Mouse (Mus musculus): ENCODE measurements around the gene Rsbn1l. TPM values are rescaled to one million over a fixed set of nuclear protein-coding genes. Genes with fewer than 3 reads are reported as not detected.

Gene Rsbn1l
- polyA plus RNA-seq (2015; fragmentation: Nextera tagmentation; extraction: Ambion mirVana) = 3.7 and 5.5 TPM in 2 replicates

DNA sequence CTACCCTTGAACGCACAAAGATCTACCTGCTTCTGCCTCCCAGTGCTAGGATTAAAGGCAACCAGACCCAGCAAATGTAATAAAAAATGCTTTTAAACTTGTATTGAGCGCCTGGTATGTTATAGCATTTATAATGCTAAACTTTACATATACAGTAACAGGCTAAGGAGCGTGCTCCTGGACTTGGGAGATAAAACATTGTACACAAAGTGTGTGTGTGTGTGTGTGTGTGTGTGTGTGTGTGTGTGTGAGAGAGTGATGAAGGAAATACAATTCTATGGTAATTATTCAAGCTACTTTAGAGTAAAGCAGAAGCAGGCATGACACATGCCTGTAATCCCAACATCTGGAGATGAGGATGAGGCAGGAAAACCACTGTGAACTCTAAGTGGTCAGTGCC, at the start of gene Rsbn1l:
Rsbn1l (minus strand) TSS at position 101 of the 400 bp plus-strand sequence.
- Histone ChIP-seq H3K27me3 (ENCODE audit: insufficient read depth, low read length) (no peaks in the 10 kb centered on the region), H3K36me3 (replicated peaks; ENCODE audit: insufficient read depth, low read length) (no peaks in the 10 kb centered on the region), H3K27ac (ENCODE audit: low read depth) (peak within 1 kb of the TSS; percentile 53), H3K4me2 (ENCODE audit: low read depth, low read length) (peak within 1 kb of the TSS; percentile 63), H3K9me3 (ENCODE audit: low read length) (no peaks in the 10 kb centered on the region), H3K4me1 (ENCODE audit: insufficient read depth) (peaks cover 13% of the 10 kb centered on the region; the same call in 1 of the 2 replicates), H3K9ac (replicated peaks) (0 out of 2 replicates have a peak within 1 kb of the TSS, but pooled peaks have one; percentile 45), H3K4me3 (ENCODE audit: low read depth, low read length) (peak within 1 kb of the TSS; percentile 23)
- DNase-seq (no peak), ATAC-seq (no peak)
- WGBS (ENCODE audit: insufficient replicate concordance) = 82% methylated on average over 3 of the region's 3 CpGs
- no peak for TF ChIP-seq EP300 (IDR thresholded peaks at IDR 0.05; ENCODE audit: low read depth)
- TF ChIP-seq CTCF (IDR thresholded peaks at IDR 0.05; ENCODE audit: low read depth) = no peak

DNA sequence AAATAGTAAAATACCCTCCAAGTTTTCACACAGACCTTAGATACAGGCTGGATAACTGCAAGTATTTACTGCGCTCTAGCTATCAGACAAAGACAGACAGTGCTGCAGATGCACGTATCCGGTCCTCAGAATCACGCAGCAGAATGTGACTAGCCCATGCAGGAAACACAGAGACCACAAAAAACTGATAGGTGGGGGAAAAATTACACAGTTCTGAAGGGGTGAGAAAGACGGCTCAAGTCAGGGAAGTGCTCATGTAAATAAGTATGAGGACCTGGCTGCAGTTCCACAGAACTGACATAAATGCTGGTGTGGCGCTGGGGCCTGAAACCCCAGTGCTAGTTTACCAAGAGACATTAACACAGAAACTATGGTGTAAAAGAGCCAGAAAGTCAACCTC, 46.5 kb upstream of the Rsbn1l start:
- Histone ChIP-seq H3K9me3 (ENCODE audit: low read length) (no peaks in the 10 kb centered on the region), H3K36me3 (replicated peaks; ENCODE audit: insufficient read depth, low read length) (peaks cover 46% of the 10 kb centered on the region), H3K4me3 (ENCODE audit: low read depth, low read length) (no peak overlapping the region), H3K27me3 (ENCODE audit: insufficient read depth, low read length) (no peaks in the 10 kb centered on the region), H3K27ac (ENCODE audit: low read depth) (no peak overlapping the region), H3K9ac (replicated peaks) (no peak overlapping the region), H3K4me1 (ENCODE audit: insufficient read depth) (no peaks in the 10 kb centered on the region), H3K4me2 (ENCODE audit: low read depth, low read length) (no peak overlapping the region)
- ATAC-seq (peak; percentile 86), DNase-seq (no peak)
- 41% methylated on average over 6 of the region's 6 CpGs for WGBS (ENCODE audit: insufficient replicate concordance)
- 0 out of 2 replicates have a peak, but pooled peaks have one; percentile 7 for TF ChIP-seq CTCF (IDR thresholded peaks at IDR 0.05; ENCODE audit: low read depth)
- peak; percentile 74 for TF ChIP-seq EP300 (IDR thresholded peaks at IDR 0.05; ENCODE audit: low read depth)

DNA sequence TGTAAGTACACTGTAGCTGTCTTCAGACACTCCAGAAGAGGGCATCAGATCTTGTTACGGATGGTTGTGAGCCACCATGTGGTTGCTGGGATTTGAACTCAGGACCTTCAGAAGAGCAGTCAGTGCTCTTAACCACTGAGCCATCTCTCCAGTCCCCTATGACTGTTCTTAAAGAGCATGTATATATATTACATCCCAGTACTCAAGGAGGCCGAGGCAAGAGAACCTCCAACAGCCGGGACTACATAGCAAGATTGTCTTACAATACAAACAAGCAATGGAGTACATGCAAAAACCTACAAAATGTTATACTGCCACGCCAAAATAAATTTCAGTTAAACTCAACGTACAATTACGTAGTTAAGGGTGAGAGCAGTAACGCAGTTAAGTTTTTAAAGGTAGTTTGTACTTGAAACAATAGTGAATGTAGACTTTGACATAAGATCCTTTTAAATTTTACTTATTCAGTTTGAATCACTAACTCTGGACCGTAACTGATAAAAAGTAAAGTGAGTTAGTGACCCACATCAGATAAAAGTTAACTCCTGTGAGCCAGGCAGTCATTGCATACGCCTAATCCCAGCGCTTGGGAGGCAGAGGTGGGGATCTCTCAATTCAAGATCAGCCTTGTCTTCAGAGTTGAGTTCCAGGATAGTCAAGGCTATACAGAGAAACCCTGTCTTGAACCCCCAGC, 45.6 kb upstream of the Rsbn1l start:
- Histone ChIP-seq H3K4me3 (ENCODE audit: low read depth, low read length) (no peak overlapping the region), H3K27ac (ENCODE audit: low read depth) (peak overlapping the region; percentile 34; the same call in 1 of the 2 replicates), H3K4me2 (ENCODE audit: low read depth, low read length) (peak overlapping the region; percentile 32; the same call in 1 of the 2 replicates), H3K9me3 (ENCODE audit: low read length) (no peaks in the 10 kb centered on the region), H3K4me1 (ENCODE audit: insufficient read depth) (no peaks in the 10 kb centered on the region), H3K27me3 (ENCODE audit: insufficient read depth, low read length) (no peaks in the 10 kb centered on the region), H3K36me3 (replicated peaks; ENCODE audit: insufficient read depth, low read length) (peaks cover 54% of the 10 kb centered on the region), H3K9ac (replicated peaks) (no peak overlapping the region)
- DNase-seq (no peak), ATAC-seq (0 out of 2 replicates have a peak, but pooled peaks have one; percentile 17)
- TF ChIP-seq CTCF (IDR thresholded peaks at IDR 0.05; ENCODE audit: low read depth) = no peak
- 77% methylated on average over 9 of the region's 10 CpGs for WGBS (ENCODE audit: insufficient replicate concordance)

DNA sequence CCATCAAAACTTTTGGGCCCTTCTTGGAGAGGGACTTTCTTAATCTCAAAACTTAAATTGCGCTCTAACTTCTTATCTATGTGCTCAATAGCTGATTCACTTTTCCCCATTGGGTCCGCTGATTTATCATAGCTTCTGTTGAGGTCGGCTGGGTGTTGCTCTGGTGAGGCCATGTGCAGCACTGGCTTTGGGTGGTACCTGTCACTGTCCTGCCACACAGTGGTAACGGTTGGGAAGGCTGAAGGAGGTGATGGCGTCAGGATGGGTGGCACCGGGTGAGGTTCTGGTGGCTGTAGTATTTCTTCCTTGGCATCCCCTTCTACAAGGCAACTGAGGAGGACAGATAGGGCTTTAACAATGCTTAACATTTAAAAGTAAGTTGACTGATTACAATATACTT, 42.2 kb upstream of the Rsbn1l start:
- 60% methylated on average over 6 of the region's 6 CpGs for WGBS (ENCODE audit: insufficient replicate concordance)
- H3K9me3 ChIP-seq (ENCODE audit: low read length) = no peaks in the 10 kb centered on the region
- 0 out of 2 replicates have a peak, but pooled peaks have one; percentile 38 for ATAC-seq
- no peaks in the 10 kb centered on the region for H3K27me3 ChIP-seq (ENCODE audit: insufficient read depth, low read length)
- peaks cover 57% of the 10 kb centered on the region for H3K36me3 ChIP-seq (replicated peaks; ENCODE audit: insufficient read depth, low read length)
- no peak overlapping the region for H3K4me3 ChIP-seq (ENCODE audit: low read depth, low read length)
- no peak overlapping the region for H3K4me2 ChIP-seq (ENCODE audit: low read depth, low read length)
- H3K9ac ChIP-seq (replicated peaks) = no peak overlapping the region
- no peak for TF ChIP-seq EP300 (IDR thresholded peaks at IDR 0.05; ENCODE audit: low read depth)
- no peak for TF ChIP-seq CTCF (IDR thresholded peaks at IDR 0.05; ENCODE audit: low read depth)
- no peak overlapping the region for H3K27ac ChIP-seq (ENCODE audit: low read depth)
- no peak for DNase-seq
- H3K4me1 ChIP-seq (ENCODE audit: insufficient read depth) = no peaks in the 10 kb centered on the region

DNA sequence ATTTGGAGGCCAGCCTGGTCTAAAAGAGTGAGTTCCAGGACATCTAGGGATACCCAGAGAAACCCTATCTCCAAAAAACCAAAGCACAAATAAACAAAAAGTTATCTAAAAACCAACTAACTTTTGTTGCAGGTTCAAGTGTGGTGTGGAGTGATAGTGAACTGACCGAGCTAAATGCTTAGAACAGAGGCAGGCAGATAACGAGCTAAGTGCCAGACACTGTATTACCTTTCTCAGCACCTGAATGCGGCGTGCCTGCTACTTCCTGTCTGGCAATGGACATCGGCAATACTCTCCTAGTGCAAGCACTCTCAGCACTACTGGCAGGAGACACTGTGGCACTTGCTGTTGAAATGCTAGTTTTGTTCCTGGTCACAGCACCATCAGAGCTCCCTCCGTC, 41.4 kb upstream of the Rsbn1l start:
- no peaks in the 10 kb centered on the region for H3K4me1 ChIP-seq (ENCODE audit: insufficient read depth)

DNA sequence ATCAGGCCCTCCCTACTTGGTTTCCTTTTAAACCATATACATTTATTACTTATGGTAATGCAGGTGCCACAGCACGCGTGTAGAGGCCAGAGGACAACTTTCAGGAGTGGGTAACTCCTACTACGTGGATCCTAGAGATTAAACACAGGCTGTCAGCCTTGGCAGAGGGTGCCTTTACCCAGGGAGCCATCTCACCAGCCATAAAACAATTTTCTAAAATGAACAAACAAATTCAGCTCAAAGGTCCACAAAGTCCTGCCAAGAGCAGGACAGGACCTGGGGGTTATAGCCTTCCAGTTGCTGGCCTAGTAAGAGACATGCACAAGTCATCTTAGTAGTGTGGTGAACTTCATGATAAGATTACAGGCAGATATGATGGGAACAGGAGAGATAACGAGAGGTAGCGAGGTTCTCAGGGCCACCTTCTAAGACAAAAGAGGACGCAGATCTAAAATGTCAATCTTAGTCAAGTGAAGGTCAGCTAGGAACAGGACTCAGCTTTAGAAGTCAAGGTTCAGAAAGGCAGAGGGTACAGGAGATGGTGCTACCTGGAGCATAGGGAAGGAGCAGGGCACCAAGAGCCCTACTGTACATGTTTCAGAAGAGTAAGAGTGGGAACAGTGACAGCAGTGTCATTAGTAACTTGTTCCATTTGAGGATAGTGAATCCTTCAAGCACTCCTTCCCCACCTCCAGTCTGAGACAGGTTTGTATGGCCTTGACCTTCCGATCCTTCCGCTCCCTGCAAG, 34.0 kb upstream of the Rsbn1l start:
- DNase-seq (no peak), ATAC-seq (no peak)
- Histone ChIP-seq H3K9me3 (ENCODE audit: low read length) (no peaks in the 10 kb centered on the region), H3K27me3 (ENCODE audit: insufficient read depth, low read length) (no peaks in the 10 kb centered on the region), H3K4me1 (ENCODE audit: insufficient read depth) (no peaks in the 10 kb centered on the region), H3K4me3 (ENCODE audit: low read depth, low read length) (no peak overlapping the region), H3K27ac (ENCODE audit: low read depth) (no peak overlapping the region), H3K4me2 (ENCODE audit: low read depth, low read length) (no peak overlapping the region), H3K36me3 (replicated peaks; ENCODE audit: insufficient read depth, low read length) (peaks cover 57% of the 10 kb centered on the region), H3K9ac (replicated peaks) (no peak overlapping the region)
- WGBS (ENCODE audit: insufficient replicate concordance) = 92% methylated on average over 8 of the region's 8 CpGs
- TF ChIP-seq CTCF (IDR thresholded peaks at IDR 0.05; ENCODE audit: low read depth) (no peak), EP300 (IDR thresholded peaks at IDR 0.05; ENCODE audit: low read depth) (no peak)

More for the DNA sequence above, 41.4 kb upstream of the Rsbn1l start:
- Histone ChIP-seq H3K4me3 (ENCODE audit: low read depth, low read length) (no peak overlapping the region), H3K36me3 (replicated peaks; ENCODE audit: insufficient read depth, low read length) (peaks cover 57% of the 10 kb centered on the region), H3K27me3 (ENCODE audit: insufficient read depth, low read length) (no peaks in the 10 kb centered on the region), H3K9me3 (ENCODE audit: low read length) (no peaks in the 10 kb centered on the region), H3K9ac (replicated peaks) (no peak overlapping the region), H3K27ac (ENCODE audit: low read depth) (no peak overlapping the region), H3K4me2 (ENCODE audit: low read depth, low read length) (no peak overlapping the region)
- no peak for ATAC-seq
- 74% methylated on average over 6 of the region's 6 CpGs for WGBS (ENCODE audit: insufficient replicate concordance)
- DNase-seq = no peak
- no peak for TF ChIP-seq CTCF (IDR thresholded peaks at IDR 0.05; ENCODE audit: low read depth)
- TF ChIP-seq EP300 (IDR thresholded peaks at IDR 0.05; ENCODE audit: low read depth) = no peak
